Mouse (Mus musculus): Measurements from ENCODE around the gene Pik3r5.

DNA sequence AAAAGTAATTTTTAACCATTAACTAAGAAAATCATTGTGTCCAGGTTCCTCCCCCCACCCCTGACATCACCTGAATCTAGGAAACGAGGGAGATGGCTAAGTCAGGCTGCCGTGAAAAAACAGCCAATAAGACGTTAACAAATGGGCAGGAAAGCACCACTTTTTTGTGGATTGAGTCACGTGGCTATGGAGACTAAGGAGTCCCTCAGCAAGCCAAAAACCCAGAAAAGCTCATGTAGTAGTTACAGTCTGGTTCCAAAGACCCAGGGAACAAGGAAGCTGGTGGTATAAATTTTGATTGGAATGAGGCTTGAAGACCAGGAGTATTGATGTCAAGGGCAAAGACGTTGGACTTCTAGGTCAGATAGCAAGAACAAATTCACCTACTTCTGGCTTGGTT lies 76.7 kb downstream of the Pik3r5 start:
- no peak for TF ChIP-seq CTCF (IDR thresholded peaks at IDR 0.05; ENCODE audit: low read depth, low read length)
- no peak for TF ChIP-seq GATA1 (IDR thresholded peaks at IDR 0.05; ENCODE audit: borderline replicate concordance, low read length)
- TF ChIP-seq TAL1 (conservative IDR thresholded peaks at IDR 0.05; ENCODE audit: low read depth, low read length): no peak
- no peak for TF ChIP-seq POLR2AphosphoS5 (IDR thresholded peaks at IDR 0.05; ENCODE audit: insufficient replicate concordance, low read depth, low read length)
- no peak for TF ChIP-seq GATA2 (IDR thresholded peaks at IDR 0.05; ENCODE audit: borderline replicate concordance, low read depth, low read length)

Data from G1E (cell line).